ENCODE assay signal across 27 mouse cellular contexts in genomic region chr8:72147266-72147665, GRCm38 (mm10). TPM values are rescaled to one million over a fixed set of nuclear protein-coding genes. Genes with fewer than 3 reads are reported as not detected.
DNase-seq lines count a peak whose midpoint lies in the region; ATAC-seq and TF ChIP-seq lines count a peak whose summit lies in the region.
"Had no signal": no experiment of that assay in that cellular context is flagged by ENCODE, and none has a peak within 500 bp of the region (broad histone marks: within the 10 kb centered on the region; RNA-seq: fewer than 3 reads in every experiment).

No protein-coding gene starts in this region.

- TF ChIP-seq POLR2A in ES-Bruce4 (IDR thresholded peaks at IDR 0.05; ENCODE audit: insufficient read depth, low read length) = no peak

- DNase-seq in heart, postnatal 25 days (ENCODE audit: low spot score) = no peak
- DNase-seq in kidney, postnatal 4 days = no peak
- DNase-seq in R1 (ENCODE audit: low read depth, low spot score) = peak; percentile 33
- DNase-seq in cerebellum, postnatal 36 days = no peak
- no peak for DNase-seq in embryonic facial prominence, embryonic 10.5 days (ENCODE audit: low spot score)
- DNase-seq: adrenal gland, postnatal 36 days; cerebellum, adult 18-20 months; cerebellum, postnatal 25 days; gastrocnemius, postnatal 14 days; retina, postnatal 1 day had no signal

- H3K4me2 ChIP-seq in heart, embryonic 14.5 days (ENCODE audit: low read length) = no peak overlapping the region
- no peak overlapping the region for H3K4me2 ChIP-seq in kidney, embryonic 15.5 days
- H3K4me2 ChIP-seq: hindbrain, embryonic 13.5 days; limb, embryonic 15.5 days; liver, embryonic 15.5 days; midbrain, embryonic 12.5 days; stomach, embryonic 15.5 days had no signal

- H3K27ac ChIP-seq in heart, embryonic 14.5 days (replicated peaks in 1 of 2; ENCODE audit: control insufficient read depth in 1 of 2, insufficient read depth in 1 of 2, low read depth in 2 of 2, low read length in 2 of 2) = peak overlapping the region; percentile 37 to 41; a peak in 3 of 4 replicates
- H3K27ac ChIP-seq in kidney, embryonic 15.5 days = peak overlapping the region; percentile 37; the same call in 1 of the 2 replicates
- 0 out of 2 replicates have a peak overlapping the region, but pooled peaks have one; percentile 21 for H3K27ac ChIP-seq in ES-Bruce4 (ENCODE audit: insufficient read depth, low read length)
- H3K27ac ChIP-seq in embryonic facial prominence, embryonic 10.5 days (replicated peaks) = no peak overlapping the region
- H3K27ac ChIP-seq: hindbrain, embryonic 13.5 days; limb, embryonic 15.5 days; liver, embryonic 15.5 days; macrophage; midbrain, embryonic 12.5 days; stomach, embryonic 15.5 days had no signal

- H3K4me1 ChIP-seq in heart, embryonic 14.5 days (ENCODE audit: control insufficient read depth in 2 of 2, insufficient read depth in 2 of 2, low read length in 2 of 2) = peaks cover 2 to 21% of the 10 kb centered on the region in 2 experiments
- no peaks in the 10 kb centered on the region for H3K4me1 ChIP-seq in kidney, embryonic 15.5 days
- H3K4me1 ChIP-seq in ES-Bruce4 (ENCODE audit: control insufficient read depth, insufficient read depth, low read length) = peaks cover 4% of the 10 kb centered on the region
- H3K4me1 ChIP-seq in embryonic facial prominence, embryonic 10.5 days = no peaks in the 10 kb centered on the region
- H3K4me1 ChIP-seq: hindbrain, embryonic 13.5 days; limb, embryonic 15.5 days; midbrain, embryonic 12.5 days had no signal

- no peak overlapping the region for H3K4me3 ChIP-seq in heart, embryonic 14.5 days (ENCODE audit: control insufficient read depth in 1 of 2, insufficient read depth in 1 of 2, low read depth in 1 of 2, low read length in 2 of 2)
- no peak overlapping the region for H3K4me3 ChIP-seq in kidney, embryonic 15.5 days (replicated peaks)
- no peak overlapping the region for H3K4me3 ChIP-seq in ES-Bruce4 (ENCODE audit: low read depth, low read length)
- no peak overlapping the region for H3K4me3 ChIP-seq in embryonic facial prominence, embryonic 10.5 days
- H3K4me3 ChIP-seq: hindbrain, embryonic 13.5 days; limb, embryonic 15.5 days; liver, embryonic 15.5 days; midbrain, embryonic 12.5 days; stomach, embryonic 15.5 days had no signal

- no peak overlapping the region for H3K9ac ChIP-seq in heart, embryonic 14.5 days (ENCODE audit: low read length)
- no peak overlapping the region for H3K9ac ChIP-seq in kidney, embryonic 15.5 days
- H3K9ac ChIP-seq in ES-Bruce4 (ENCODE audit: low read depth, poor library complexity, severe bottlenecking) = no peak overlapping the region
- H3K9ac ChIP-seq: hindbrain, embryonic 13.5 days; limb, embryonic 15.5 days; liver, embryonic 15.5 days; midbrain, embryonic 12.5 days; stomach, embryonic 15.5 days had no signal

- H3K36me3 ChIP-seq in heart, embryonic 14.5 days (ENCODE audit: control insufficient read depth, insufficient read depth, low read length) = peaks cover 98% of the 10 kb centered on the region
- peaks cover 96% of the 10 kb centered on the region for H3K36me3 ChIP-seq in kidney, embryonic 15.5 days
- H3K36me3 ChIP-seq in ES-Bruce4 (ENCODE audit: control insufficient read depth, insufficient read depth, low read length, poor library complexity, severe bottlenecking) = peaks cover 47% of the 10 kb centered on the region
- H3K36me3 ChIP-seq in embryonic facial prominence, embryonic 10.5 days (replicated peaks) = peaks cover 97% of the 10 kb centered on the region

- intact Hi-C loops in heart, postnatal 25 days (cut with DNase I) = no loop called here

- 36% methylated on average over 2 of the region's 2 CpGs for WGBS in heart, embryonic 14.5 days
- WGBS in kidney, embryonic 15.5 days = 71% methylated on average over 2 of the region's 2 CpGs
- WGBS in embryonic facial prominence, embryonic 10.5 days = 86% methylated on average over 2 of the region's 2 CpGs

- H3K27me3 ChIP-seq in heart, embryonic 14.5 days (ENCODE audit: control insufficient read depth, insufficient read depth, low read length) = no peaks in the 10 kb centered on the region
- H3K27me3 ChIP-seq in kidney, embryonic 15.5 days = no peaks in the 10 kb centered on the region
- no peaks in the 10 kb centered on the region for H3K27me3 ChIP-seq in ES-Bruce4 (ENCODE audit: control insufficient read depth, insufficient read depth, low read length, poor library complexity, severe bottlenecking)
- H3K27me3 ChIP-seq in embryonic facial prominence, embryonic 10.5 days (replicated peaks; ENCODE audit: low read depth, poor library complexity, severe bottlenecking) = no peaks in the 10 kb centered on the region
- H3K27me3 ChIP-seq: hindbrain, embryonic 13.5 days; limb, embryonic 15.5 days; liver, embryonic 15.5 days; midbrain, embryonic 12.5 days; stomach, embryonic 15.5 days had no signal

- no peak for TF ChIP-seq EP300 in ES-Bruce4 (IDR thresholded peaks at IDR 0.05; ENCODE audit: insufficient read depth, low read depth, low read length)

- H3K9me3 ChIP-seq in heart, embryonic 14.5 days (ENCODE audit: control insufficient read depth, low read length) = no peaks in the 10 kb centered on the region
- H3K9me3 ChIP-seq in kidney, embryonic 15.5 days (replicated peaks) = no peaks in the 10 kb centered on the region
- no peaks in the 10 kb centered on the region for H3K9me3 ChIP-seq in ES-Bruce4 (replicated peaks; ENCODE audit: control insufficient read depth, insufficient read depth, low read length, poor library complexity, severe bottlenecking)
- H3K9me3 ChIP-seq in embryonic facial prominence, embryonic 10.5 days = no peaks in the 10 kb centered on the region
- H3K9me3 ChIP-seq: hindbrain, embryonic 13.5 days; limb, embryonic 15.5 days; liver, embryonic 15.5 days; midbrain, embryonic 12.5 days; stomach, embryonic 15.5 days had no signal

- no peak for TF ChIP-seq CTCF in ES-Bruce4 (IDR thresholded peaks at IDR 0.05; ENCODE audit: low read depth, low read length)

- no peak for ATAC-seq in heart, embryonic 14.5 days (ENCODE audit: insufficient number of reproducible peaks, insufficient read depth, low FRiP score, low read depth)
- ATAC-seq in kidney, embryonic 15.5 days (replicated peaks; ENCODE audit: low FRiP score) = no peak
- ATAC-seq: inflammation-experienced regulatory T-cells, adult 6 months had no signal

RNA-seq across cellular contexts. Expression of gene Tpm4, which starts 12.5 kb away (rescaled TPM):
- polyA plus RNA-seq in heart, embryonic 14.5 days (2014; fragmentation: Nextera tagmentation; extraction: Ambion mirVana) = 305 and 318 TPM in 2 replicates
- 100 to 1,000 TPM; 105 to 108 TPM for total RNA-seq in heart, postnatal 25 days (2021)
- 770 and 775 TPM in 2 replicates for polyA plus RNA-seq in kidney, embryonic 15.5 days (2015; fragmentation: Nextera tagmentation; extraction: Ambion mirVana)
- 280 and 293 TPM in 2 replicates for polyA plus RNA-seq in ES-Bruce4 (2011; ENCODE audit: insufficient read depth, insufficient read length, low read depth, missing spikeins)
- polyA plus RNA-seq in embryonic facial prominence, embryonic 10.5 days (2016; fragmentation: Nextera tagmentation; extraction: Ambion mirVana) = 749 and 797 TPM in 2 replicates

RNA-seq across cellular contexts. Expression of gene Rab8a, which starts 13.7 kb away (rescaled TPM):
- polyA plus RNA-seq in heart, embryonic 14.5 days (2014; fragmentation: Nextera tagmentation; extraction: Ambion mirVana) = 57.8 and 58.2 TPM in 2 replicates
- 10 to 100 TPM; 23.4 to 23.5 TPM for total RNA-seq in heart, postnatal 25 days (2021)
- polyA plus RNA-seq in kidney, embryonic 15.5 days (2015; fragmentation: Nextera tagmentation; extraction: Ambion mirVana) = 126 and 128 TPM in 2 replicates
- polyA plus RNA-seq in ES-Bruce4 (2011; ENCODE audit: insufficient read depth, insufficient read length, low read depth, missing spikeins) = 108 and 115 TPM in 2 replicates
- polyA plus RNA-seq in embryonic facial prominence, embryonic 10.5 days (2016; fragmentation: Nextera tagmentation; extraction: Ambion mirVana) = 130 and 139 TPM in 2 replicates

RNA-seq across cellular contexts. Expression of gene Olfr374, which starts 40.4 kb away (rescaled TPM):
- polyA plus RNA-seq in heart, embryonic 14.5 days (2014; fragmentation: Nextera tagmentation; extraction: Ambion mirVana) = not detected in 2 replicates
- not detected for total RNA-seq in heart, postnatal 25 days (2021)
- polyA plus RNA-seq in kidney, embryonic 15.5 days (2015; fragmentation: Nextera tagmentation; extraction: Ambion mirVana) = 0.06 TPM in 1 of 2 replicates, not detected in the other
- polyA plus RNA-seq in ES-Bruce4 (2011; ENCODE audit: insufficient read depth, insufficient read length, low read depth, missing spikeins) = 0.37 and 0.53 TPM in 2 replicates
- not detected in 2 replicates for polyA plus RNA-seq in embryonic facial prominence, embryonic 10.5 days (2016; fragmentation: Nextera tagmentation; extraction: Ambion mirVana)
- total RNA-seq: adrenal gland, postnatal 36 days; gastrocnemius, postnatal 14 days; layer of hippocampus, adult 18-20 months; layer of hippocampus, postnatal 25 days; left cerebral cortex, postnatal 25 days; monocyte, adult 5-6 weeks had no signal
- polyA plus RNA-seq: forebrain, embryonic 11.5 days; lung, embryonic 16.5 days; macrophage; midbrain, embryonic 12.5 days; neural tube, embryonic 11.5 days; stomach, embryonic 15.5 days had no signal

RNA-seq across cellular contexts. Expression of gene Hsh2d, which starts 42.2 kb away (rescaled TPM):
- not detected in 2 replicates for polyA plus RNA-seq in heart, embryonic 14.5 days (2014; fragmentation: Nextera tagmentation; extraction: Ambion mirVana)
- not detected for total RNA-seq in heart, postnatal 25 days (2021)
- polyA plus RNA-seq in kidney, embryonic 15.5 days (2015; fragmentation: Nextera tagmentation; extraction: Ambion mirVana) = 0.08 TPM in 1 of 2 replicates, not detected in the other
- polyA plus RNA-seq in ES-Bruce4 (2011; ENCODE audit: insufficient read depth, insufficient read length, low read depth, missing spikeins) = 0.49 TPM in 1 of 2 replicates, not detected in the other
- polyA plus RNA-seq in embryonic facial prominence, embryonic 10.5 days (2016; fragmentation: Nextera tagmentation; extraction: Ambion mirVana) = not detected in 2 replicates
- total RNA-seq: adrenal gland, postnatal 36 days; gastrocnemius, postnatal 14 days; layer of hippocampus, postnatal 25 days; left cerebral cortex, postnatal 25 days had no signal
- polyA plus RNA-seq: forebrain, embryonic 11.5 days; hindbrain, embryonic 13.5 days; limb, embryonic 15.5 days; midbrain, embryonic 12.5 days; neural tube, embryonic 11.5 days had no signal
